Mouse (Mus musculus): ENCODE measurements around the gene Dab2.

Dab2 gene

DNA sequence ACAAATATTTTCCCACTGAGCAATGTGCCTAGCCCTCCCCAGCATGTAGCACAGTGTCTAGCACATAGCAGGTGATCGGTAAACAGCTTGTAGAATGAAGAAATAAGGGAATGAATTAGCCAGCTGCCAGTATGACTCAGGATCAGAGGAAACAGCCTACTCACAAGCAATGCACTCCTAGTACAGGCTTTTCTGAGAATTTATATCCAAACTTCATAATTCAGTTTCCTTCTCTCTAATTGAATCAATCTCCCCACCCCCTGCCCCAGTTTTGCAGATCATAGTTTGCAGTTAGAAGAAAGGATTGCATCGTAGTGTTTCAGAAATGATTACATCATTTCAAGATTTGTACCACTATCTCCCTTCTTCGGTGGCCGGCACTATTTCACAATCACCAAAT lies 26.4 kb downstream of the Dab2 start:
- DNase-seq = no peak

- DNase-seq = no peak
Observed at GRCm38 (mm10) chr15:6331380-6331779, 31.8 kb downstream of the Dab2 start.

DNA sequence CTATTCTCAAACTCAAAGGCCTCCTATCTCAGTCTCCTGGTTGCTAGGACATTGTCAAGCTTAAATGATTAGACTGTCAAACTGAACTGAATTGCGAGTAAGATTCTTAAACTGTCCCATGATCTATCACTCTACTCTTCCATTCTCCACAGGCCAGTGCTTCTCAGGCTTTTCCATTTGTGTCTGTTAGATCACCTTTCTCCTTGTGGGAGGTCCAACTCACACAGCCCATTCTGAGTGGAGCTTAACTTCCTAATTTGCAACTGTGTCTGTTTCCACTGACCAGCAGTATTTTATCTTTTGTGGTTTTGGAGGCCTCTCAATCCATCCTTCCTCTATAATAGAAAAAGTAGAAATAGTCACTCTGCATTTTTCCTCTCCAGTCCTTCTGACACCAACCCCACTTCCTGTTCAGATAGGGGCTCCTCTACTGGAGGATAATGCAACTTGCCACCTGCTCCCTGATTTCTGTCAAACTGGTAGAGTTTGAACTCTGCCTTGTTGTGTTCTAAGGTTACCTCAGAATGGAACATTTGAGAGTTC lies 35.1 kb downstream of the Dab2 start:
- DNase-seq = no peak

DNA sequence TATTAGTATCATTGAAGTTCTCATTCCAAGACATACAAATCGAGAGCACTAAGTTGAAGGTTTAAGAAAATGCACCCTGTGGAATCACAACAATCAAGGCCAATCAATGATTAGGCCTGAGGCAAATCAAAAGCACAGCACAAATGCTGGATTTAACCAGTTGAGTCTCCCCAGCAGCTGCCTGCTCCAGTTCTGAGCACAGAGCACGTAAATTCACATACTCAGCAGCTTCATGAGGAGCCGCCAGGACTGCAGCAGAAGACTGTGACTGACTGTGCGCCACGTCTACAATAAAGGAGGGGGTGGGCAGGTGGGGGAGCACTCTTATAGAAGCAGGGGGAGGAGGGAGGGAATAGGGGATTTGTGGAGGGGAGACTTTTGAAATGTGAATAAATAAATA lies 40.2 kb downstream of the Dab2 start:
- no peak for DNase-seq

- DNase-seq = no peak
Observed at GRCm38 (mm10) chr15:6340347-6340746, 40.8 kb downstream of the Dab2 start.

GRCm38 (mm10) chr15:6341427-6341826 lies 41.8 kb downstream of the Dab2 start:
- no peak for DNase-seq

- no peak for DNase-seq
Observed at GRCm38 (mm10) chr15:6353901-6354300, 54.3 kb downstream of the Dab2 start.

DNA sequence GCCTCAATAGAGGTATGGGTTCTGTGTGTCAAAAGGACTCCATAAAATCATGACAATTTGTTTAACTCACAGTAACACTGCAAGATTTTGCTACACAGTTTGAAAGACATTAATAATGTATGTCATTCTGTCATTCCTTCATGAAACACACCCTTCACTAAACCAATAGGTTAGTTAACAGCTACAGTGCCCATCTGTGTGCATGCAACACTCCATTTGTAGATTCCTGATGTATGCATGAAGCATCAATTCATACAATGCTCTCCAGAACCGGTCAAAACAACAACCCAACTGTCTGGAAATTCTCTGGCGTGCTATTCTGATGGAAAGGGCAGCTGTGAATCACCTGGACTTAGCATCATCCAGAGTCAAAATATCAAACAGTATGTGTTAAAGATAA lies 60.3 kb downstream of the Dab2 start:
- DNase-seq = no peak

DNA sequence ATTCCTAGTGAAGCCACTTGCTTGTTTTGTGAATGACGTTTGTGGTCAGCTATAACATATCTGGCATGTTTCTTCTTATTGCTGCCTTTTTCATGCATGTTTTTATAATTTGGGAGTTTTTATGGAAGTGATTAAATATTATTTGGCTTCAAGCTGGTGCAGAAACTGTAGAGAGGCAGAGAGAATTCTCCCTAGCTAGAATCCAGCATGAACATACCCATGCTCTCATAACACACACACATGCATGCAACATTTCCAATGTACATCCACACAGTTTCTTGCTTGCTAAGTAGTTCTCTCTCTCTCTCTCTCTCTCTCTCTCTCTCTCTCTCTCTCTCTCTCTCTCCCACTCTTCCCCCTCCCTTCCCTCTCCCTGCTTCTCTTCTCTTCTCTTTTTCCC lies 70.4 kb downstream of the Dab2 start:
- DNase-seq = no peak

- DNase-seq = no peak
Observed at GRCm38 (mm10) chr15:6371486-6371885, 71.9 kb downstream of the Dab2 start.

- DNase-seq = no peak
Observed at GRCm38 (mm10) chr15:6375016-6375415, 75.4 kb downstream of the Dab2 start.

DNA sequence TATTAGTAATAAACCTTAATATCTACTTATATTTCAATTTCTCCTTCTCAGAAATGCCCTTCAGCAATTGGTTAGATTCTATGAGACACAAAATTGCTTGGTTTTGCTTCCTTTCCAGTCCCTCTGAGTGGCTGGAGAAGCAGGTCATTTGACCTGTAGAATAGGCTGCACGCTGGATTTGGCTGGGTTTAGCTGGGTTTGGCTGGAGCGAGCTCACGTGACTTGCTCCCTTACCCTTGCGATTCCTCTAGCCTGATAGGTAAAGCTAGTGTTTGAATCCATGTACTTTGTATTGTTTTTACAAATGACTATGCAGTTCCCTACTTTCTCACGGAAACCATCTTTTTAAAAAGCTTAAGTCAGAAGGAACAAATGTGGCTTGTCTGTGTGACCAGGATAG lies 76.4 kb downstream of the Dab2 start:
- DNase-seq = no peak

DNA sequence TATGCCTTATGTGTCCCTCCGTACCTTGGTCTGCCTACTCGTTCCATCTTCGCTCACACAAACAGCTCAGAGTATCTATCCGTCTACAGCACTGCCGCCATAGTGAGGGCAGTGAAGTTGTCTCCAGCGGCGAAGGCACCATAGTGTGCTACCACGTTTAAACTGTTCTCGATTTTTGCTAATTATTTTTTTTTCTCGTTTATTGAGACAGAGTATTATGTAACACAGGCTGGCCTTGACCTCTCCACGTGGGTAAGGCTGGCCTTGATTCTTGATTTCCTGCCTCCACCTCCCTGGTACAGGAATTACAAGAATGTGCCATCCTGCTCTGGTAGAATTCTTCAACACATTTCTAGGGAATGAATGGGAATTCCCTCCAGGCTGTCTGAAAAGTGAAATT lies 77.2 kb downstream of the Dab2 start:
- no peak for DNase-seq

DNA sequence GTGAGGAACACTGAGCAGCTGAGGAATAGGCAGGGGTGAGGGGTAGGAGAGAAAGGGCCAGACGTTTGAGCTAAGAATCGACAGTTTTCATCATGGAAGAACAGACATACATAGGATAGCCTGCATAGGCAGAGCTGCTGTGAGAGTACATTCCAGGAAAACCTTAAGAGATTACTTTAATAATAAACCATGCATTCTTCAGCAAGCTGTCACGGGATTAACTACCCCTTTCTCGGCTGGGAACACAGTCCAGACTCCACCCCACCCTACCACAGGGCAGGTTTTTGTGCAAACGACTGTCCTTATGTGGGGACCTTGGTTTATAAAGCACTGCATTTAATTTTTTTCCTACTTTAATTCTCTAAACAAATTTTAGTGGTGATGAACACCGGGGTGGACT lies 84.4 kb downstream of the Dab2 start:
- DNase-seq = no peak

GRCm38 (mm10) chr15:6385241-6385640 lies 85.7 kb downstream of the Dab2 start:
- DNase-seq = no peak

GRCm38 (mm10) chr15:6386159-6386951 lies 86.8 kb downstream of the Dab2 start:
- peak; percentile 5 to 20 for DNase-seq

GRCm38 (mm10) chr15:6386961-6387728 lies 87.6 kb downstream of the Dab2 start:
- DNase-seq = no peak

DNA sequence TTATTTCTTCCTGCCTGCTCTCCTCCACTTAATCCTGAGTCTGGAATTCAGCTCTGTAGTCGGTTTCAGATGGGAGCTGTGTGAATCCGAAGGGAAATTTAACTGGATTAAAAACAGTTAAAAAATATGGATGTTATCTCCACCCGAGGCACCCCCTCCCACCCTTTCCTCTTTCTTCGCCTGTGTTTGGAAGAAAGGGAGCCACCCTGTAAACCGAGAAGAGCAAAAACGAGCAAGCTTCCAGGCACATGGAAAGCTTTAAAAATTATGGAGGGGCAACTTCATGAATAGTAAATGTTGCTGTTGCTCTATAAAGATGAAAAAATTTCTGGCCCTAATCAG lies 88.1 kb downstream of the Dab2 start:
- DNase-seq = no peak

- no peak for DNase-seq
Observed at GRCm38 (mm10) chr15:6388146-6388545, 88.6 kb downstream of the Dab2 start.

GRCm38 (mm10) chr15:6388631-6389030 lies 89.0 kb downstream of the Dab2 start:
- DNase-seq = no peak

GRCm38 (mm10) chr15:6390106-6390505 lies 90.5 kb downstream of the Dab2 start:
- no peak for DNase-seq

GRCm38 (mm10) chr15:6390657-6391056 lies 91.1 kb downstream of the Dab2 start:
- DNase-seq = no peak

DNA sequence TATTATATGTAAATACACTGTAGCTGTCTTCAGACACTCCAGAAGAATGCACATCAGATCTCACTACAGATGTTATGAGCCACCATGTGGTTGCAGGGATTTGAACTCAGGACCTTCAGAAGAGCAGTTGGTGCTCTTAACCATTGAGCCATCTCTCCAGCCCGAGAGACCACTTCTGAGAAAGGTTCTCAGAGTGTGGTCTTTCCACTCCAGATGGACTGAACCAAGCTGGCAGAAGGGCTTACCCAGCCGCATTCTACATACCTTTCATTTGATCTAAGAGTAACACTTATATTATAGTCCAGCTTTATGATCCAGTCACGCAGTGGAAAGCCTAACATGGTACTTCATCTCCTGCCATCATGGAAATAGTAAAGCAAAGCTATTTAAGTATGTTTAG lies 92.3 kb downstream of the Dab2 start:
- DNase-seq = no peak

GRCm38 (mm10) chr15:6393624-6394023 lies 94.0 kb downstream of the Dab2 start:
- no peak for DNase-seq
